Mouse (Mus musculus) gastrocnemius, adult 2 months (tissue): ENCODE measurements at regions not wholly inside any gene's neighbourhood (a gene's known extent, or its start where the extent isn't known, plus 50 kb on each side); places are given as distances from the start of the nearest gene placed in this dataset.

Source experiments
- DNase-seq: peaks from one replicate; pipeline ENCODE4 v3.0.0; 2022
- H3K27ac ChIP-seq: fragments of 200-600 bp; 2 replicates; pipeline ENCODE4 v1.8.1; 2022; ENCODE audit warnings: mild to moderate bottlenecking
- H3K4me3 ChIP-seq: fragments of 200-600 bp; 2 replicates; pipeline ENCODE4 v1.8.1; 2022; ENCODE audit warnings: mild to moderate bottlenecking, moderate library complexity
- CTCF ChIP-seq: fragments of 200-600 bp; IDR thresholded peaks from 2 replicates; pipeline ENCODE4 v1.8.1; 2022; ENCODE audit warnings: antibody characterized with exemption, mild to moderate bottlenecking, moderate library complexity
- intact Hi-C: fragments of 180-260 bp; cut with DNase I; formaldehyde crosslinking; loops from one replicate; pipeline ENCODE4 v1.15.1; 2025

DNA sequence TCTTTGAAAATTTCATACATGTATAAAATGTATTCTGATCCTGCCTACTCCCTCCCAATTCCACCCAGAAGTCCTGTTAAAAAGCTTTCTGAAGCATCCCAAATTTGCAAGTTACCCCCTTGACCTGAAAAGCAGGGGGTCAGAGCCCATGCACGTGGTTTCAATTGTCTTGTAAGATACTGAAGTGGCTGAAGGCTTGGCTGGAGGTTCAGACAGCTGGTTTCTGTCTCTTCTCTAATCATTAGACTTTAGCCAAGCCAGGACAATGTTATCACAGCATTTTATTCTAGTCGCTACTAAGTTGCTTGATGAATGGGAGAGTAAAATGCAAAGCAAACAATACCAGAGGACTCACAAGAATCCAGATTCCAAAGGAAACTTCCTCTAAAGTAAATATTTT, 1484.1 kb downstream of the 4930444P10Rik start:
- Histone ChIP-seq H3K4me3 (no peak overlapping the region), H3K27ac (no peak overlapping the region)
- DNase-seq, result no peak
- intact Hi-C loops, result no loop called here
- no peak for TF ChIP-seq CTCF

DNA sequence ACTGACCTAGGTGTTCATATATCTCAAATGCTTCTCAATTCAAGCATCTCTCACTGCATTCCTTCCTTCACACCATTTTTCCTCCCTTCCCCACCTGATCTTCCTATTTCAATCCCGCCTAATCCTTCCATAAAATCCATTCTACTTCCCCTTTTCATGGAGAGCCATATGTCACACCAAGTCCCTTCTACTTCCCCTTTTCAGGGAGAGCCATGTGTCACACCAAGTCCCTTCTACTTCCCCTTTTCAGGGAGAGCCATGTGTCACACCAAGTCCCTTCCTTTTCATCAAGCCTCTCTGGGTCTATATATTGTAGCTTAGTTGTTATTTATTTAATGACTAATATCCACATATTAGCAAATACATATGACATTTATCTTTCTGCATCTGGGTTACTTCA, 1497.2 kb downstream of the 4930444P10Rik start:
- H3K27ac ChIP-seq, result no peak overlapping the region
- intact Hi-C loops, result no loop called here

DNA sequence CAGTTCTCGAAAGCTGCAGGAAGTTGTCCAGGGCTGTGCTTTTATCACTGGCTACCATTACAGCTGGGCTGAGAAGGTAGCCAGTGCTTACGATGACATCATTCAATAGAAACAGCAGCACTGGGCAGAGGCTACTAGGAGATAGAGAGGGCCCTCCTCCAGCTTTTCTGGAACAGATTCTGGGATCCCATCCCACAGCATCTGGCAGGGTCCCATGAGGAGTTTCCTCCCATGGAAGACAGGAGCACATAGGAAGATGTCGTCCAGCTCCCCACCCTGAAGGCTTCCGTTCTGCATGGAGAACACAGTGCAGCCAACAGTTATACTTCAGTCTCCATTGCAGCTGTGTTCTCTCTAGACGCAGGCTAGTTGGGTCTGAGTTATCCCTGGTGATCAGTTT, 1503.2 kb downstream of the 4930444P10Rik start:
- intact Hi-C loops, result no loop called here
- no peak overlapping the region for H3K27ac ChIP-seq
- DNase-seq, result peak; percentile 17

More for the DNA sequence above, 1497.2 kb downstream of the 4930444P10Rik start:
- no peak for DNase-seq
- no peak overlapping the region for H3K4me3 ChIP-seq
- no peak for TF ChIP-seq CTCF

DNA sequence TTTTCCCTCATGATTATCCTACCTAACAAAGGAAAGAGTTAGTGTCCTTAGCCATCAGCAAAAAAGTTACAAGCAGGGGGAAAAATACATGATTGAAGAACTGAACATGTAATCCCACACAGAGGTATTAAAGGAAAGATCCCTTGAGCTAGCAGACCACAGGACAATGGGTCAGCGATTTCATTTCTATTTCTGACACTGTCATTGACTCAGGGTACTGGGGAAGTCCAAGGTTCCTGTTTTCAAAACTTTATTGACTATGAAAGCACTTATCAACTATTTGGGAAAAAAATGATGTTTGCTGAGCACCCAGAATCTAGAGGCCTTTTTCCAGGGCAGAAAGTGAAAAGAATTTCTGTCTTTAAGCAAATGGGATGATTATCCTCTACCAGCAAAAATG, 1513.7 kb downstream of the 4930444P10Rik start:
- DNase-seq, result no peak
- intact Hi-C loops, result no loop called here
- Histone ChIP-seq H3K27ac (no peak overlapping the region), H3K4me3 (no peak overlapping the region)
- TF ChIP-seq CTCF, result no peak

More for the DNA sequence above, 1503.2 kb downstream of the 4930444P10Rik start:
- H3K4me3 ChIP-seq, result no peak overlapping the region
- no peak for TF ChIP-seq CTCF

DNA sequence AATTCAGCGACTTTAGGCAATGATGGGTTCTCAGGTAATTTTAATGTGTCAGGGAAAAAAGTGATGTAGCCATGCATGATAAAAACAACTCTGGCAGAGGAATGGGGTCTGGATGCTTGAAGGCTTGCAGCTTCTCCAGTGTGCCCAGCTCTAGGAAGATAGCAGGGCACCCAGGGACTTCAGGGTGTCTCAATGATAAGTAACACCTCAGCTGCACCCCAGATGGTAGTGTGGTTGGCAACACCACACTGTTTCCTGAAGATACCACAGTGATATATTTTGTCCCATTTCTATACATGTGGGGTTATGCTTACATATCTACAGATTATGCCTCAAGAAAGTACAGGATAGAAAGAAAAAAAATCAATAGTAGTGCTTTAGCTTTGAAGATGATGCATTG, 1516.9 kb downstream of the 4930444P10Rik start:
- intact Hi-C loops, result no loop called here
- TF ChIP-seq CTCF, result no peak
- H3K4me3 ChIP-seq, result no peak overlapping the region
- H3K27ac ChIP-seq, result no peak overlapping the region
- no peak for DNase-seq

DNA sequence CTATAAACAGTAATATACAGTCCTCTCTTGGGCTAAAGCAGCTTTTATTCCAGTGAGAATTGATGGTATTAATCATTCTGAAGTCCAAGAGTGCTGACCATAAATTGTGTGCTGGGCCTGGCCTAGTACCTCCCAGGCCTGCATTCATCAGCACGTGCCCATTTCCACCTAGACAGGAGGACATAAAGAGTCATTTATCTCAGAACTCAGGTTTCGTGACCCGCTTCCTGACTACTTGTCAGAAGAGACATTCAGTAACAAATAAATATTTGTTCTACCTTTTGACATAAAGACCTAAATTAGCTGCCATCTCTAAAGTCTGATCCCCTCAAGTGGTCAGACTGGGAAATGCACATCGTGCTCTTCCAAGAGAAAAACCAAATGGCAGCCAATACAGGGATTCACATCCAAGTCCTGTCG, 1522.6 kb downstream of the 4930444P10Rik start:
- intact Hi-C loops, result no loop called here
- Histone ChIP-seq H3K4me3 (no peak overlapping the region), H3K27ac (no peak overlapping the region)
- no peak for DNase-seq
- peak; percentile 48 for TF ChIP-seq CTCF

DNA sequence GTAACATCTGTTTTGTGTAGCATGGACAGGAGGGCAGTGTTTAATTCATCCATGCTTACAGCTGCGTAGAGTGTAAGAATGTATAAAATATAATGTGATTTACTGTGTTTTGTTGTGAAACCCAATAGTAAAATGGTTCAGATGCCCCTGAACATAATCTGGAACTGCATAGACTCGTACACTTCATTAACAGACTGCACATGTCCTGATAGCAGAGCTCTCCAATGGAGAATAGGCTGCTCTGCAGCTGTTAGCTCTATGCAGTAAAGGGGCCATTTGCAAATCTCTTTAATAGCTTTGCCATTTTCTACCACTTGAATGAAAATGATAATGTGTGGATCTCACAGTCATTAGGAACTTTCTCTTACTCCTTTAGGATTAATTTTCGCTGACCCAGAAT, 1523.0 kb downstream of the 4930444P10Rik start:
- no peak overlapping the region for H3K27ac ChIP-seq
- no peak overlapping the region for H3K4me3 ChIP-seq
- intact Hi-C loops, result no loop called here
- no peak for DNase-seq
- TF ChIP-seq CTCF, result no peak

DNA sequence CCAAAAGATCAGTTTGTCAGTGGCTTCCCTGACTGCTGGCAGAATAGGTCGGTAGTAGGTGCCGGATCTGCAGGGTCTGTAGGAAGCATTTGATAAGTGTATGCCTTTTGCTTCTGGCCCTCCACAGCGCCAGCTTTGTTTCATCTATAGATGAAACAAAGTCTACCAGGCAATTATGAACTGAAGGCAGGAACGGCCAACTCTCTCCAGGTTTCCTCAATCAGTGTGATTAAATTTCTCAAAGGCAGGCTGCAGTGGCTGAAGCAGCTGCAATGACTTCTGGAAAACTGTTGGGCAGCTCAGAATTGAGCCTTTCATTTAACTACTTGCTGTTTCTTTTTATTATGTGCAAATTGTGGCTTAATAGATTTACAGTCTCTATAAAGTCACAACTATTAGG, 1526.1 kb downstream of the 4930444P10Rik start:
- no peak for TF ChIP-seq CTCF
- Histone ChIP-seq H3K27ac (no peak overlapping the region), H3K4me3 (no peak overlapping the region)
- intact Hi-C loops, result no loop called here
- DNase-seq, result no peak

DNA sequence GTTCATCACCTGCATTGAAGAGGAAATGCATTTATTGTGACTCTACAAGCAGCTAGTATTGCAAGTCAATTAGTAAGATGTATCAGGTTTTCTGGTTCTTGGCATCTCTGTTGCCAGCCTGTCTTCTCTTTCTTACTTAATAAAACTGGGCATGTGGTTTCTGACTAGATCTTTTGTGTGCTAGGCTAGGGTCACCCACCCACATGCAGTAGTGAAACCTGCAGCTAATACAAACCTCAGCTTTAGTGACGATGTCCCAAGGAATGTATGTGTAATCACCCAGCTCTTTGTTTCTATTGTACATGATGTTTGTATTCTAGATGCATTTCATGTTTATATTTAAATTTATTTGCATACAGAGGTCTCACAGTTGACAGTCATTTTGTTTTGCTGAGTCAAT, 1526.7 kb downstream of the 4930444P10Rik start:
- Histone ChIP-seq H3K27ac (no peak overlapping the region), H3K4me3 (no peak overlapping the region)
- intact Hi-C loops, result no loop called here
- no peak for DNase-seq
- no peak for TF ChIP-seq CTCF
